Mouse (Mus musculus) hindbrain, embryonic 14.5 days (tissue): ENCODE data around the gene Rps10. TPM values are rescaled to one million over a fixed set of nuclear protein-coding genes. Genes with fewer than 3 reads are reported as not detected.

ENCODE experiments used
- ATAC-seq: fragments of 200-750 bp; cut with Nextera tagmentation; 2 replicates; pipeline ENCODE4 v1.8.0; 2017; ENCODE audit warnings: moderate number of reproducible peaks, mild to moderate bottlenecking, moderate TSS enrichment, moderate library complexity; ENCODE audit not compliant: low FRiP score
- DNase-seq: peaks from one replicate; pipeline ENCODE4 v3.0.0-alpha.2; 2015; ENCODE audit warnings: low spot score
- H3K27ac ChIP-seq: fragments of 300-500 bp; sonication (generic); 2 replicates; pipeline ENCODE4 v1.5.1; 2014; ENCODE audit warnings: mild to moderate bottlenecking, moderate library complexity
- H3K27me3 ChIP-seq: fragments of 300-500 bp; sonication (generic); 2 replicates; pipeline ENCODE4 v1.6.1; 2014; ENCODE audit warnings: mild to moderate bottlenecking, low read length, mixed read lengths; ENCODE audit not compliant: control insufficient read depth, insufficient read depth
- H3K36me3 ChIP-seq: fragments of 300-500 bp; sonication (generic); replicated peaks from 2 replicates; pipeline ENCODE4 v1.6.1; 2014; ENCODE audit not compliant: control insufficient read depth, insufficient read depth
- H3K4me1 ChIP-seq: fragments of 300-500 bp; sonication (generic); replicated peaks from 2 replicates; pipeline ENCODE4 v1.6.1; 2014; ENCODE audit warnings: antibody characterized with exemption, low read length, mixed read lengths; ENCODE audit not compliant: control insufficient read depth, insufficient read depth
- H3K4me2 ChIP-seq: fragments of 300-500 bp; sonication (generic); replicated peaks from 2 replicates; pipeline ENCODE4 v1.6.1; 2014; ENCODE audit warnings: mild to moderate bottlenecking, moderate library complexity
- H3K4me3 ChIP-seq: fragments of 300-500 bp; sonication (generic); replicated peaks from 2 replicates; pipeline ENCODE4 v1.5.1; 2014; ENCODE audit warnings: mild to moderate bottlenecking, low read length
- H3K9ac ChIP-seq: fragments of 300-500 bp; sonication (generic); 2 replicates; pipeline ENCODE4 v1.6.1; 2014
- H3K9me3 ChIP-seq: fragments of 300-500 bp; sonication (generic); 2 replicates; pipeline ENCODE4 v1.6.1; 2016; ENCODE audit warnings: low read length; ENCODE audit not compliant: control insufficient read depth
- WGBS: fragments of 180-500 bp; shearing (Covaris S2); extraction: QIAGEN DNeasy Blood & Tissue Kit; methylation state at CpG from one replicate; pipeline ENCODE4 v1.1.7; 2014; 5-methylcytosine and 5-hydroxymethylcytosine counted together
- polyA plus RNA-seq: library from polyadenylated mRNA; unstranded; fragments of >200 nt; fragmentation: Nextera tagmentation; extraction: Ambion mirVana; gene quantifications from 2 replicates; pipeline ENCODE4 v1.2.1, GENCODE M21; 2014

Gene Rps10
- polyA plus RNA-seq, 1 experiment from 2014 or later, result 624 TPM

GRCm38 (mm10) chr17:27671720-27672119 is 35.3 kb upstream of the Rps10 start:
- no peak overlapping the region for H3K27ac ChIP-seq
- no peak for ATAC-seq
- no peak overlapping the region for H3K4me2 ChIP-seq
- H3K27me3 ChIP-seq, result no peaks in the 10 kb centered on the region
- H3K4me1 ChIP-seq, result 0 out of 2 replicates have a peak, but pooled peaks cover 2% of the 10 kb centered on the region
- no peak overlapping the region for H3K4me3 ChIP-seq
- DNase-seq, result no peak
- H3K36me3 ChIP-seq, result no peaks in the 10 kb centered on the region
- WGBS, result 82% methylated on average over 6 of the region's 6 CpGs
- H3K9me3 ChIP-seq, result no peaks in the 10 kb centered on the region
- no peak overlapping the region for H3K9ac ChIP-seq

- ATAC-seq (no peak), DNase-seq (no peak)
- Histone ChIP-seq H3K27ac (no peak overlapping the region), H3K9ac (no peak overlapping the region), H3K36me3 (no peaks in the 10 kb centered on the region), H3K27me3 (no peaks in the 10 kb centered on the region), H3K4me3 (no peak overlapping the region), H3K9me3 (no peaks in the 10 kb centered on the region), H3K4me1 (peaks cover 10% of the 10 kb centered on the region; the same call in 1 of the 2 replicates), H3K4me2 (no peak overlapping the region)
- WGBS, result 78% methylated on average over 7 of the region's 7 CpGs
Observed at GRCm38 (mm10) chr17:27658767-27659166, 22.3 kb upstream of the Rps10 start.

- DNase-seq, result no peak
- Histone ChIP-seq H3K27ac (no peak overlapping the region), H3K4me2 (peak overlapping the region; percentile 83; the same call in 1 of the 2 replicates), H3K4me3 (no peak overlapping the region), H3K9me3 (no peaks in the 10 kb centered on the region), H3K36me3 (no peaks in the 10 kb centered on the region), H3K9ac (no peak overlapping the region), H3K27me3 (no peaks in the 10 kb centered on the region), H3K4me1 (peaks cover 10% of the 10 kb centered on the region; the same call in 1 of the 2 replicates)
- 71% methylated on average over 8 of the region's 8 CpGs for WGBS
- no peak for ATAC-seq
Observed at GRCm38 (mm10) chr17:27657123-27657522, 20.7 kb upstream of the Rps10 start.

GRCm38 (mm10) chr17:27656414-27656813 is 19.9 kb upstream of the Rps10 start:
- no peak for ATAC-seq
- no peaks in the 10 kb centered on the region for H3K27me3 ChIP-seq
- peaks cover 10% of the 10 kb centered on the region; the same call in 1 of the 2 replicates for H3K4me1 ChIP-seq
- no peak overlapping the region for H3K27ac ChIP-seq
- H3K9me3 ChIP-seq, result no peaks in the 10 kb centered on the region
- no peak for DNase-seq
- H3K4me3 ChIP-seq, result peak overlapping the region; percentile 75
- whole genome bisulfite sequencing, result 23% methylated on average over 5 of the region's 5 CpGs
- peak overlapping the region; percentile 82 for H3K9ac ChIP-seq
- peak overlapping the region; percentile 83 for H3K4me2 ChIP-seq
- no peaks in the 10 kb centered on the region for H3K36me3 ChIP-seq

- H3K4me2 ChIP-seq, result peak overlapping the region; percentile 83
- H3K27ac ChIP-seq, result peak overlapping the region; percentile 62; the same call in 1 of the 2 replicates
- peaks cover 10% of the 10 kb centered on the region; the same call in 1 of the 2 replicates for H3K4me1 ChIP-seq
- H3K9ac ChIP-seq, result peak overlapping the region; percentile 82
- H3K27me3 ChIP-seq, result no peaks in the 10 kb centered on the region
- ATAC-seq (no peak; the same call in 1 of the 2 replicates), DNase-seq (no peak)
- no peaks in the 10 kb centered on the region for H3K9me3 ChIP-seq
- 3% methylated on average over 14 of the region's 14 CpGs for WGBS
- H3K4me3 ChIP-seq, result peak overlapping the region; percentile 75
- H3K36me3 ChIP-seq, result no peaks in the 10 kb centered on the region
Observed at GRCm38 (mm10) chr17:27656011-27656399, 19.5 kb upstream of the Rps10 start.

- DNase-seq (peak; percentile 78), ATAC-seq (peak; percentile 85)
- no peaks in the 10 kb centered on the region for H3K9me3 ChIP-seq
- H3K27ac ChIP-seq, result peak within 1 kb of the TSS; percentile 62
- H3K4me3 ChIP-seq, result peak within 1 kb of the TSS; percentile 75
- peak within 1 kb of the TSS; percentile 82 for H3K9ac ChIP-seq
- WGBS, result 1% methylated on average over 46 of the region's 65 CpGs
- H3K4me2 ChIP-seq, result peak within 1 kb of the TSS; percentile 83
- no peaks in the 10 kb centered on the region for H3K36me3 ChIP-seq
- peaks cover 10% of the 10 kb centered on the region; the same call in 1 of the 2 replicates for H3K4me1 ChIP-seq
- no peaks in the 10 kb centered on the region for H3K27me3 ChIP-seq
Observed at GRCm38 (mm10) chr17:27655089-27656010, 18.9 kb upstream of the Rps10 start, which contains the start of gene Pacsin1. Gene Pacsin1 (plus strand): TSS chr17:27655509.

- H3K36me3 ChIP-seq, result no peaks in the 10 kb centered on the region
- H3K27ac ChIP-seq, result no peak overlapping the region
- no peaks in the 10 kb centered on the region for H3K27me3 ChIP-seq
- ATAC-seq, result no peak
- no peak overlapping the region for H3K9ac ChIP-seq
- H3K4me1 ChIP-seq, result peaks cover 10% of the 10 kb centered on the region; the same call in 1 of the 2 replicates
- DNase-seq, result no peak
- no peak overlapping the region for H3K4me3 ChIP-seq
- H3K4me2 ChIP-seq, result no peak overlapping the region
- 73% methylated on average over 10 of the region's 10 CpGs for WGBS
- no peaks in the 10 kb centered on the region for H3K9me3 ChIP-seq
Observed at GRCm38 (mm10) chr17:27653253-27653959, 16.9 kb upstream of the Rps10 start.

- no peaks in the 10 kb centered on the region for H3K36me3 ChIP-seq
- no peak for ATAC-seq
- 82% methylated on average over 23 of the region's 23 CpGs for WGBS
Observed at GRCm38 (mm10) chr17:27652046-27652790, 15.7 kb upstream of the Rps10 start.

More at GRCm38 (mm10) chr17:27652046-27652790, 15.7 kb upstream of the Rps10 start:
- H3K9ac ChIP-seq, result no peak overlapping the region
- H3K9me3 ChIP-seq, result no peaks in the 10 kb centered on the region
- no peaks in the 10 kb centered on the region for H3K27me3 ChIP-seq
- H3K4me3 ChIP-seq, result no peak overlapping the region
- H3K4me1 ChIP-seq, result peaks cover 10% of the 10 kb centered on the region; the same call in 1 of the 2 replicates
- no peak for DNase-seq
- no peak overlapping the region for H3K4me2 ChIP-seq
- no peak overlapping the region for H3K27ac ChIP-seq
